Mouse (Mus musculus) testis, adult 10 weeks (tissue): Measurements from ENCODE around the gene Aym1. TPM values are rescaled to one million over a fixed set of nuclear protein-coding genes. Genes with fewer than 3 reads are reported as not detected.

ENCODE experiments used
- polyA plus RNA-seq: library from polyadenylated mRNA; stranded (reverse); fragments of 350-450 nt; fragmentation: Illumina TruSeq; extraction: RNeasy Lipid Tissue Mini Kit (QIAGEN cat#74804); gene quantifications from one replicate; pipeline ENCODE4 v1.2.3, GENCODE M21; 2014; ENCODE audit warnings: low read depth, low replicate concordance

Aym1 gene
- polyA plus RNA-seq = 1.6 TPM

GRCm38 (mm10) chr5:113357186-113357585 lies at the start of gene Aym1:
TSS of gene Aym1 (plus strand) at chr5:113357294.

GRCm38 (mm10) chr5:113310377-113311003 lies 46.6 kb upstream of the Aym1 start, which contains the start of gene Sgsm1:
TSS of gene Sgsm1 (minus strand) at chr5:113310786.

Other genes starting within 250 kb of the Aym1 start
- 0.90 TPM for gene 2900026A02Rik, start 136.1 kb upstream of the Aym1 start, polyA plus RNA-seq
- not detected for gene Tmem211, start 130.4 kb upstream of the Aym1 start, polyA plus RNA-seq
- gene Sgsm1, start 46.5 kb upstream of the Aym1 start, polyA plus RNA-seq = 0.17 TPM
- gene Wscd2, start 133.0 kb downstream of the Aym1 start, polyA plus RNA-seq = 0.90 TPM